Mouse (Mus musculus): ENCODE results near the gene Trpt1. TPM values are rescaled to one million over a fixed set of nuclear protein-coding genes. Genes with fewer than 3 reads are reported as not detected.
A peak's percentile ranks its signal among the peaks of the same experiment; 100 is the strongest.

Trpt1 gene
- total and polyA plus RNA-seq, 2 experiments from 2014 or later = 28.4 to 32.0 TPM

GRCm38 (mm10) chr19:7041171-7041570 is 45.2 kb downstream of the Trpt1 start:
- no peak for TF ChIP-seq CTCF (IDR thresholded peaks at IDR 0.05; ENCODE audit: low read depth)
- no peak for TF ChIP-seq EP300 (IDR thresholded peaks at IDR 0.05; ENCODE audit: low read depth)
- ATAC-seq (ENCODE audit: insufficient read depth, low read depth) = no peak
- H3K36me3 ChIP-seq (replicated peaks; ENCODE audit: control insufficient read depth, insufficient read depth, low read length) = no peaks in the 10 kb centered on the region
- no peaks in the 10 kb centered on the region for H3K9me3 ChIP-seq (replicated peaks; ENCODE audit: control insufficient read depth, low read length)
- peak overlapping the region; percentile 78 for H3K4me2 ChIP-seq (ENCODE audit: low read depth, low read length)
- H3K27ac ChIP-seq (ENCODE audit: low read depth) = no peak overlapping the region
- no peaks in the 10 kb centered on the region for H3K27me3 ChIP-seq (ENCODE audit: control insufficient read depth, insufficient read depth, low read length)
- WGBS = 92% methylated on average over 2 of the region's 2 CpGs
- DNase-seq (ENCODE audit: low spot score) = no peak
- peaks cover 20% of the 10 kb centered on the region for H3K4me1 ChIP-seq (ENCODE audit: control insufficient read depth, insufficient read depth)
- 0 out of 2 replicates have a peak overlapping the region, but pooled peaks have one; percentile 65 for H3K9ac ChIP-seq (replicated peaks; ENCODE audit: low read depth, low read length)
- H3K4me3 ChIP-seq (ENCODE audit: low read depth, low read length) = no peak overlapping the region

GRCm38 (mm10) chr19:7044279-7044678 is 48.3 kb downstream of the Trpt1 start:
- Histone ChIP-seq H3K9me3 (replicated peaks; ENCODE audit: control insufficient read depth, low read length) (no peaks in the 10 kb centered on the region), H3K36me3 (replicated peaks; ENCODE audit: control insufficient read depth, insufficient read depth, low read length) (no peaks in the 10 kb centered on the region), H3K4me1 (ENCODE audit: control insufficient read depth, insufficient read depth) (0 out of 2 replicates have a peak, but pooled peaks cover 4% of the 10 kb centered on the region), H3K27me3 (ENCODE audit: control insufficient read depth, insufficient read depth, low read length) (no peaks in the 10 kb centered on the region), H3K9ac (replicated peaks; ENCODE audit: low read depth, low read length) (no peak overlapping the region), H3K4me3 (ENCODE audit: low read depth, low read length) (no peak overlapping the region), H3K4me2 (ENCODE audit: low read depth, low read length) (no peak overlapping the region), H3K27ac (ENCODE audit: low read depth) (peak overlapping the region; percentile 76)
- 30% methylated on average over 4 of the region's 4 CpGs for WGBS
- no peak for DNase-seq (ENCODE audit: low spot score)
- no peak for TF ChIP-seq EP300 (IDR thresholded peaks at IDR 0.05; ENCODE audit: low read depth)
- TF ChIP-seq CTCF (IDR thresholded peaks at IDR 0.05; ENCODE audit: low read depth) = no peak
- ATAC-seq (ENCODE audit: insufficient read depth, low read depth) = no peak

GRCm38 (mm10) chr19:7044706-7045105 is 48.8 kb downstream of the Trpt1 start:
- Histone ChIP-seq H3K4me2 (ENCODE audit: low read depth, low read length) (no peak overlapping the region), H3K27ac (ENCODE audit: low read depth) (peak overlapping the region; percentile 76), H3K27me3 (ENCODE audit: control insufficient read depth, insufficient read depth, low read length) (no peaks in the 10 kb centered on the region), H3K4me3 (ENCODE audit: low read depth, low read length) (no peak overlapping the region), H3K9ac (replicated peaks; ENCODE audit: low read depth, low read length) (no peak overlapping the region), H3K4me1 (ENCODE audit: control insufficient read depth, insufficient read depth) (0 out of 2 replicates have a peak, but pooled peaks cover 4% of the 10 kb centered on the region), H3K36me3 (replicated peaks; ENCODE audit: control insufficient read depth, insufficient read depth, low read length) (no peaks in the 10 kb centered on the region), H3K9me3 (replicated peaks; ENCODE audit: control insufficient read depth, low read length) (no peaks in the 10 kb centered on the region)
- no peak for TF ChIP-seq EP300 (IDR thresholded peaks at IDR 0.05; ENCODE audit: low read depth)
- no peak for TF ChIP-seq CTCF (IDR thresholded peaks at IDR 0.05; ENCODE audit: low read depth)
- ATAC-seq (ENCODE audit: insufficient read depth, low read depth) (no peak), DNase-seq (ENCODE audit: low spot score) (peak; percentile 71)
- 18% methylated on average over 4 of the region's 4 CpGs for WGBS

Other genes starting within 250 kb of the Trpt1 start
- gene Rps6ka4, start 155.5 kb upstream of the Trpt1 start, total RNA-seq (2014; rRNA removed; ENCODE audit: low replicate concordance) = 16.6 and 30.3 TPM in 2 replicates
- 12.4 and 13.4 TPM in 2 replicates for gene Rps6ka4, start 155.5 kb upstream of the Trpt1 start, polyA plus RNA-seq (2015; fragmentation: Nextera tagmentation; extraction: Ambion mirVana)
- gene Ccdc88b, start 137.9 kb upstream of the Trpt1 start, total RNA-seq (2014; rRNA removed; ENCODE audit: low replicate concordance) = 0.11 and 2.7 TPM in 2 replicates
- 0.08 and 0.36 TPM in 2 replicates for gene Ccdc88b, start 137.9 kb upstream of the Trpt1 start, polyA plus RNA-seq (2015; fragmentation: Nextera tagmentation; extraction: Ambion mirVana)
- 61.8 and 61.9 TPM in 2 replicates for gene Trmt112, start 86.4 kb upstream of the Trpt1 start, total RNA-seq (2014; rRNA removed; ENCODE audit: low replicate concordance)
- 57.6 and 61.4 TPM in 2 replicates for gene Trmt112, start 86.4 kb upstream of the Trpt1 start, polyA plus RNA-seq (2015; fragmentation: Nextera tagmentation; extraction: Ambion mirVana)
- gene Prdx5, start 86.0 kb upstream of the Trpt1 start, total RNA-seq (2014; rRNA removed; ENCODE audit: low replicate concordance) = 215 and 344 TPM in 2 replicates
- gene Prdx5, start 86.0 kb upstream of the Trpt1 start, polyA plus RNA-seq (2015; fragmentation: Nextera tagmentation; extraction: Ambion mirVana) = 623 and 629 TPM in 2 replicates
- 189 and 194 TPM in 2 replicates for gene Esrra, start 74.3 kb upstream of the Trpt1 start, total RNA-seq (2014; rRNA removed; ENCODE audit: low replicate concordance)
- 49.1 and 51.7 TPM in 2 replicates for gene Esrra, start 74.3 kb upstream of the Trpt1 start, polyA plus RNA-seq (2015; fragmentation: Nextera tagmentation; extraction: Ambion mirVana)
- not detected in 2 replicates for gene Catsperz, start 70.8 kb upstream of the Trpt1 start, total RNA-seq (2014; rRNA removed; ENCODE audit: low replicate concordance)
- 2.2 and 2.5 TPM in 2 replicates for gene Catsperz, start 70.8 kb upstream of the Trpt1 start, polyA plus RNA-seq (2015; fragmentation: Nextera tagmentation; extraction: Ambion mirVana)
- not detected in 2 replicates for gene Kcnk4, start 61.6 kb upstream of the Trpt1 start, total RNA-seq (2014; rRNA removed; ENCODE audit: low replicate concordance)
- 0.04 and 0.30 TPM in 2 replicates for gene Kcnk4, start 61.6 kb upstream of the Trpt1 start, polyA plus RNA-seq (2015; fragmentation: Nextera tagmentation; extraction: Ambion mirVana)
- gene Bad, start 54.3 kb upstream of the Trpt1 start, total RNA-seq (2014; rRNA removed; ENCODE audit: low replicate concordance) = 46.8 and 76.0 TPM in 2 replicates
- gene Bad, start 54.3 kb upstream of the Trpt1 start, polyA plus RNA-seq (2015; fragmentation: Nextera tagmentation; extraction: Ambion mirVana) = 60.7 and 62.6 TPM in 2 replicates
- 23.4 and 46.1 TPM in 2 replicates for gene Gpr137, start 53.7 kb upstream of the Trpt1 start, total RNA-seq (2014; rRNA removed; ENCODE audit: low replicate concordance)
- gene Gpr137, start 53.7 kb upstream of the Trpt1 start, polyA plus RNA-seq (2015; fragmentation: Nextera tagmentation; extraction: Ambion mirVana) = 16.8 and 20.9 TPM in 2 replicates
- 88.3 and 100 TPM in 2 replicates for gene Ppp1r14b, start 21.2 kb upstream of the Trpt1 start, total RNA-seq (2014; rRNA removed; ENCODE audit: low replicate concordance)
- gene Ppp1r14b, start 21.2 kb upstream of the Trpt1 start, polyA plus RNA-seq (2015; fragmentation: Nextera tagmentation; extraction: Ambion mirVana) = 128 and 132 TPM in 2 replicates
- gene Plcb3, start 19.7 kb upstream of the Trpt1 start, total RNA-seq (2014; rRNA removed; ENCODE audit: low replicate concordance) = 24.9 and 46.0 TPM in 2 replicates
- 8.3 and 8.6 TPM in 2 replicates for gene Plcb3, start 19.7 kb upstream of the Trpt1 start, polyA plus RNA-seq (2015; fragmentation: Nextera tagmentation; extraction: Ambion mirVana)
- 0.65 and 8.5 TPM in 2 replicates for gene Fkbp2, start 15.6 kb upstream of the Trpt1 start, total RNA-seq (2014; rRNA removed; ENCODE audit: low replicate concordance)
- gene Fkbp2, start 15.6 kb upstream of the Trpt1 start, polyA plus RNA-seq (2015; fragmentation: Nextera tagmentation; extraction: Ambion mirVana) = 59.9 and 65.2 TPM in 2 replicates
- gene Vegfb, start 8.5 kb upstream of the Trpt1 start, total RNA-seq (2014; rRNA removed; ENCODE audit: low replicate concordance) = 74.8 and 122 TPM in 2 replicates
- gene Vegfb, start 8.5 kb upstream of the Trpt1 start, polyA plus RNA-seq (2015; fragmentation: Nextera tagmentation; extraction: Ambion mirVana) = 193 and 194 TPM in 2 replicates
- 51.4 and 75.2 TPM in 2 replicates for gene Dnajc4, start 3.6 kb upstream of the Trpt1 start, total RNA-seq (2014; rRNA removed; ENCODE audit: low replicate concordance)
- 58.5 and 59.7 TPM in 2 replicates for gene Dnajc4, start 3.6 kb upstream of the Trpt1 start, polyA plus RNA-seq (2015; fragmentation: Nextera tagmentation; extraction: Ambion mirVana)
- 42.1 and 45.3 TPM in 2 replicates for gene Nudt22, start within 50 bp of the Trpt1 start, total RNA-seq (2014; rRNA removed; ENCODE audit: low replicate concordance)
- gene Nudt22, start within 50 bp of the Trpt1 start, polyA plus RNA-seq (2015; fragmentation: Nextera tagmentation; extraction: Ambion mirVana) = 48.1 and 49.5 TPM in 2 replicates
- gene Fermt3, start 23.3 kb downstream of the Trpt1 start, total RNA-seq (2014; rRNA removed; ENCODE audit: low replicate concordance) = 8.9 and 11.1 TPM in 2 replicates
- 4.9 and 5.1 TPM in 2 replicates for gene Fermt3, start 23.3 kb downstream of the Trpt1 start, polyA plus RNA-seq (2015; fragmentation: Nextera tagmentation; extraction: Ambion mirVana)
- gene Stip1, start 43.8 kb downstream of the Trpt1 start, total RNA-seq (2014; rRNA removed; ENCODE audit: low replicate concordance) = 94.6 and 99.7 TPM in 2 replicates
- 98.3 and 98.5 TPM in 2 replicates for gene Stip1, start 43.8 kb downstream of the Trpt1 start, polyA plus RNA-seq (2015; fragmentation: Nextera tagmentation; extraction: Ambion mirVana)
- 122 and 170 TPM in 2 replicates for gene Macrod1, start 60.7 kb downstream of the Trpt1 start, total RNA-seq (2014; rRNA removed; ENCODE audit: low replicate concordance)
- gene Macrod1, start 60.7 kb downstream of the Trpt1 start, polyA plus RNA-seq (2015; fragmentation: Nextera tagmentation; extraction: Ambion mirVana) = 112 and 113 TPM in 2 replicates
- gene Flrt1, start 109.6 kb downstream of the Trpt1 start, total RNA-seq (2014; rRNA removed; ENCODE audit: low replicate concordance) = 0.23 and 0.89 TPM in 2 replicates
- 1.0 TPM in 2 replicates for gene Flrt1, start 109.6 kb downstream of the Trpt1 start, polyA plus RNA-seq (2015; fragmentation: Nextera tagmentation; extraction: Ambion mirVana)
- gene Otub1, start 210.2 kb downstream of the Trpt1 start, total RNA-seq (2014; rRNA removed; ENCODE audit: low replicate concordance) = 127 and 139 TPM in 2 replicates
- 117 and 132 TPM in 2 replicates for gene Otub1, start 210.2 kb downstream of the Trpt1 start, polyA plus RNA-seq (2015; fragmentation: Nextera tagmentation; extraction: Ambion mirVana)
- gene Cox8a, start 221.5 kb downstream of the Trpt1 start, total RNA-seq (2014; rRNA removed; ENCODE audit: low replicate concordance) = 1,841 and 2,074 TPM in 2 replicates
- 3,012 and 3,042 TPM in 2 replicates for gene Cox8a, start 221.5 kb downstream of the Trpt1 start, polyA plus RNA-seq (2015; fragmentation: Nextera tagmentation; extraction: Ambion mirVana)
- gene Naa40, start 245.1 kb downstream of the Trpt1 start, total RNA-seq (2014; rRNA removed; ENCODE audit: low replicate concordance) = 30.2 and 44.0 TPM in 2 replicates
- gene Naa40, start 245.1 kb downstream of the Trpt1 start, polyA plus RNA-seq (2015; fragmentation: Nextera tagmentation; extraction: Ambion mirVana) = 27.8 and 30.4 TPM in 2 replicates

All from heart, postnatal 0 days (tissue).